Mouse (Mus musculus) retina, postnatal 1 day (tissue): ENCODE measurements around the gene Themis3.

Experiments used
- DNase-seq: peaks from one replicate; pipeline ENCODE4 v3.0.0-alpha.2; 2012

Themis3 gene

DNA sequence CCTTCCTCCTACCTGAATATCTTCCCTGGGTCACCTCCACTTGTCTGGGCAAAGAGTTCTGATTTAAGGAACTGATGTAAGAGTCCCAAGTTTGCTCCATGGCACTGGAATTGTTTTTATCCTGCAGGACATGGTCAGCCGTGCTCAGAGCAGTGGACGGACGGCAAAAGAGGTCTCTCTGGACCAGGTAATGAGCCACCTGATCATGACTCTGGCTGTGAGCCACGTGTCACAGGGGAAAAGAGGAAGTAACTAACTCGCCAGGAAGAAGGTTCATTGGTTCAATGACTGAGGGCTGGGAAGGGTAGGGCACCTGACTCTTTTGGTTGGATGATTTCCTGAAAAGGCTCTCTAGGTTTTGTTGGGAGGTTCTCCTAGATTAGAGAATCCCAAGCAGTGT lies at the start of gene Themis3:
Gene Themis3 (minus strand): TSS at position 187 of the 400 bp plus-strand sequence.
- DNase-seq: no peak

DNA sequence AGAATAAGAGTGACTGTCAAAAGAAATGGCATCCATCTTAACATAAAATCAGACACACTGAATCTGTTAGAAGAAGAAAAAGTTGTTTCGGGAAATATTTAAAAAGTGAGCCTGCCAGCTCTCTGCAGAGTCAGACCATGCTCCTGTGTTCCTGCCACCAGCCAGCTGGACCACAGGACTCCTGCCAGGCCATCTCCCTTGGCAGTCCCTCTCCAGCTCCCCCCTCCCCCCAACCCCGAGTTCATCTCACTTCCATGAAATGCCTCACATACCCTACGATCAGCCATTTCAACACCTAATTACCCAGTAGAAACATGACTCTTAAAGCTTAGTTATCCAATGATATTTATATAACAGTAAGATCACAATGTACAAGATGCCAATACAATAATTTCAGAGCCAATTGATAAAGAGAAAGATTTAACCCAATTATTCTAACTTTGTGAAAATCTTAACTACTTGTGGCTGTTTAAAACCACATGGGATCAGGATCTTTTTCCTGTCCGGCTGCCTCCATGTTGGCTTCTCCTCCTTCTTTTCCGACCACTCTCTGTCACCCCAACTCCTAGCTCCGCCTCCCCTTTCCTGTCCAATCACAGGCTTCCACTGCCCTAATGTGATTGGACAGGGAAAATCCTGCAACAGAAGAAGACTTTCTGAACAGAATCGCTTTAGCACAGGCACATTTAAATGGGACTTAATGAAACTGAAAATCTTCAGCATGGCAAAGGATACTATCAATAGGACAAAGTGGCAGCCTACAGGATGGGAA lies 43.7 kb upstream of the Themis3 start:
- DNase-seq: no peak

DNA sequence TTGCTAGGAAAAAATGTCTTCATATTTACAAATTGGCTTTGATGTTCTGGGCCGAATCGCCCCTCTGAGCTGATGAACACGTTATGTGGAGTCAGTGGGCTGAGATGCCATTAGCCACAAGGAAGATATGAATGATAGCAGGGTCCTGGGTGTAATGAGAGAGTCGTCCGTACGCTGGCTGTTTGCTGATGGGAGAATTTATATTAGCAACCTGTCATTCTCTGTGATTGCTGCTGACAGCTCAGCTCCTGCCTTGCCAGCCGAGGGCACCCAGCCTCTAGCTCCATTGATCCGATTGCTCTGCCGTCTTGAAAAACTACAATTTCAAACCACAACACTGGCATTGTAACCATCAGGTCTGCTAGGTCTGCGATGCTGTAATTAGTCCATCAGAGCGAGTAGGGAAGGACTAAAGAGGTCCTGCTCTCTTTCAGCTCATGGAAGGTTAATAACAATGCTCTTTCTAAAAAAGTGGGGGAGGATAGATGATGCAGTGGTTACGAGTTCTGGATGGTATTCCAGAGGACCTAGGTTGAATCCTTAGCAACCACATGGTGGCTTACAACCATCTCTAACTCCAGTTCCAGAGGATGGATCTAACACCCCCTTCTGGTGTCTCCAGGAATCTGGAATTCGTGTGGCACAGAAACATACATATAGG lies 25.7 kb upstream of the Themis3 start:
- peak; percentile 8 for DNase-seq

DNA sequence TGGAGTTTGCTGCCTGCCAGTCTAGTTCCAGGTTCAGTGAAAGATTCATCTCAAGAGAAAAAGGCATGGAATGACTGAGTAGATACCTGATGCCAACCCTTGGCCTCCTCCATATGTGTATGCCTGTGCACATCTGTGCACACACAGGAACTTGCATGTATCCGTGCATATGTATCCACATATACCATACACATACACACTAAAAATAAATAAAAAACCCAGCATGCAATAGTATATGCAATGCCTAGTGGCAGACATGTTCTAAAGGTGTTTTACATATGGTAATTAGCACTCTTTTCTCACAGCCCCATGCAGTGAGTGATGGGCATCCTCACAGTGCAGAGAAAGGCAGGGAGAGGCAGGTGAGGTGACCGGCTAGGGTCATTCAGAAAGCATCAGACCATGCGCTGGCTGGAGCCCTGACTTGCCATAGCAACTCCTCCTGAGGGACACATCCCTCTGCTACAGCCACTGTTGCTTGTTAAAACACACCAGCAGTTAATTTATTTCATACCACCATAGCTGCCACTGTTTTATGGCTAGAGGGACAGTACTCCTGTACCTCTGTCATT lies 24.9 kb upstream of the Themis3 start:
- DNase-seq: no peak

DNA sequence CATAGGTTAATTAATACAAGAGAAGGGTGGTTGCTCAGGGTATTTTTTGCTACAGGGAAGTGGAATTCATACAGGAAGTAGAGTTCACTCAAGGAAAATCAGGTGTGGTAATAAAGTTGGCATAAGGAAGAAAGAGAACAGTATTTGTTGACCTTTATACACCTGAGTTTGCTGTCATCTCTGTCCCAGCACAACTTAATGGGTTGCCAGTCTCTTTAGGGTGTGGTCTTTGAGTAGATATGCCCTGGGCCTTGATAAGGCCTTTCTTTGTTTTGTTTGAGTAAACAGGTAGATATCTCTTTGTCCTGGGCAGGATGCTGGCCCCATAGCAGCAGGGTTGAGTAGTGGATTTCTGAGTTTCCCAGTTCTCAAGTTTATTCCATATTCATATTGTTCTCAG lies 15.6 kb upstream of the Themis3 start:
- no peak for DNase-seq

DNA sequence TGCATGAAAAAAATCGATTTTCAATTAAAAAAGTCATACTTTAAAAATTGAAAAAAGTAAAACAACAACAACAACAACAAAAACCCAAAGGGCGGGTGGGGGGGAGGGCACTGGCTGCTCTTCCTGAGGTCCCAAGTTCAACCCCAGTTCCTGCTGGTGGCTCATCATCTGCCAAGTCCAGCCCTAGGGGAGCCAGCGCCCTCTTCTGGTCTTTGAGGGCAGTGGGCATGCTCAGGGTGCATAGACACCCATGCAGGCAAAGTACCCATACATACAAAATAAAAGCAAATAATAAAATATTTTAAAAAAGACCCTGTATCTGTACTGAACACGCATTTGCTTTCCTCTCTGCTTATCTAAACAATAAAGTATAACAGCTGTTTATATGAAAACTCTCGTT lies 10.5 kb upstream of the Themis3 start:
- no peak for DNase-seq

DNA sequence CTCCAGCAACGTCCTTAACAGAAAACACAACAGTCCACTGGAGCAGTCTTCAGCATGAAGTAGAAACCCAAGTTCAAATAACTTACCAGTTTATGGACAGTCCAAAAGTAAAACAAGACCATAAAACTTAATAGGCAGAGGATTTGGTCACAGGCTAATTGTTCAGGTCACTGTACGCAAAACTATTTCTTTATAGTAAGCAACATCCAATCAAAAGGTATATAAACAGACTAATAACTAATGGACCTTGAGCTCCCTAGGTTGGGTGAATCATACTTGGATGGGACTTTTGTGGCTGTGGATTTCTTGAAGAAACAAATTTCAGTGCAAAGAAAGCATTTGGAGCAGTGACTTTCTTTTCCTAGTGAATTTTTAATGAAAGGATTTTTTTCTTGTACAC lies 6.8 kb upstream of the Themis3 start:
- DNase-seq: no peak

DNA sequence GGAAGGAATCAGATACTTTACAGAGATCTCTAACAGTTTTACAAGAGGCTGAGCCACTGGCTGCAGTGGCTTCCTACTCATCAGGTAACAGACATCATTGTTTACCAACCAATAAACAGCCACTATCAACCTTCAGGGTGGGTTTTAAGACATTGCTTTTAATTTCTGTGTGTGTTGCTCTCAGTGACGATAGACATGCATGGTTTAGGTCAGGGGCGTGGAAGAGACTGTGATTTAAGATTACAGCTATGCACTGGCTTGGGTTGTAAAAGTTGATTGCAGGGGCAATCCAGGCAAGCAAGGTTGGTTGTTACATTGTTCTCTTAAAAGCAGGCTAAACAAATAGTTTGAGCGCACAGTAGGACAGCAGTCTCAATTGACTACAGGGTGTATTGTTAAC lies 1.4 kb upstream of the Themis3 start:
- no peak for DNase-seq

DNA sequence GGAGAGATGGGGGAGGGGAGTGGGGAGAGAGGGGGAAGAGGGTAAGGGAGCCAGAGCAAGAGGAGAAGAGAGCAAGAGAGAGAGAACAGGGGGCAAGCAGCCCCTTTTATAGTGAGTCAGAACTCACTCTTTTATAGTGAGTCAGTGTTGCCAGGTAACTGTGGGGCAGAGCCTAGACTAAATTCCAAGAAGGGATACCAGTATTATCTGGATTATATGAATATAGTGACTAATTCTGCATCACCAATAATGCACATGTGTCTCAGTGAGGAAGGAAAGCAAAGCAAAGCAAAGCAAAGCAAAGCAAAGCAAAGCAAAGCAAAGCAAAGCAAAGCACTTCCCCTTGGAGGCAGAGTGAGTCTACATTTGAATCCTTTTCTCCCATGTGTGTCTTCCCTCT lies 835 bp upstream of the Themis3 start:
- no peak for DNase-seq

DNA sequence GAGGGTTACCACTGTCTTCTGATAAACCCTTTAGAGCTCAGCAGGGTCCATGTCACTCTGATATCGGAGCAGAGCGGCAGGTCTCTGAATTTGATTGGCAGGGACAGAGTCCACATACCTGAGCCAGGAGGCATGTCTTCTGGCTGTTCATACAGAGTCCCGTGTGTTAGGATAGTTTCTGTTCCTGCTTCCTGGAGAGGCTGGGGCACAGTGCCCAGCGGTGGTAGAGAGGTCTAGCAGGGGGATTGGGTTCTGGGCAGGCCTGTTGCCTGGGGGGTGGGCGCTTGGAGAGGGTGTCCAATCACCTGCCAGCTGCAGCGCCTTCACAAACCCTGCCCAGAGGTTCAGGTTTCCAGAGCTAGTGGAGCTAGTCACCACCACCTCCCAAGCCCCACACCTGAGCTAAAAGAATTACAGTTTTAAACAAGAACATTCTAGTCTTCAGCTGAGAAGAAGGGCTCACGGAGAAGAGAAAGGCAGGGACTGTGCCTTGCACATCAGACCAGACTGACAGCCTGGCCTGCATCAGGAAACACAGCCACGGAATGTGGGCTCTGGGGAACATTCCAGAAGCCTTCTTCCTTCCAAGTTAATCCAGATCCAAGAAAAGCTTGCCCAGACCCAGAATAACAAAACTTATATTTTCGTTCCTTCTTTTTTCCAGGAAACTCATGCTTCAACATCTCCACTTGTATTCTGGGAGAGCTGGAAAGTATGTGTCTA lies 3.9 kb downstream of the Themis3 start:
- DNase-seq: no peak

DNA sequence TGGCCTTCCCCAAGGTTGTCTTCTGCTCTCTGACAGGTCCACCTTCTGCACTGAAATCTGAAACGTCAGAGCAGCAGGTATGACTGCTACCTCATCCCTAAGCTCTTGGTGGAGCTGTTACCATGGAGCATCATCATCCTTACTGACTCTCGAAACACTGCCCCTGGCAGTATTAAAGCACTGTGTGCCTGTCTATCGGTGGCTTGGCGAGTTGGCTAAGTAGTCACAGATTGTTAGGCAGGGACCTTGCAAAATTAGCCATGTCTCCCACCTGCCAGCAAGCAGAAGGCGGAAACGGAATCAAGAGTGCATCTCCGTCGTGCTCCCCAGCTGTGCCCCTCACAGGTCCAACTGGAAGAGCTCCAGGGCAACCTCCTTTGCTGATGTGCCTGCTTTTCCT lies 4.6 kb downstream of the Themis3 start:
- no peak for DNase-seq

DNA sequence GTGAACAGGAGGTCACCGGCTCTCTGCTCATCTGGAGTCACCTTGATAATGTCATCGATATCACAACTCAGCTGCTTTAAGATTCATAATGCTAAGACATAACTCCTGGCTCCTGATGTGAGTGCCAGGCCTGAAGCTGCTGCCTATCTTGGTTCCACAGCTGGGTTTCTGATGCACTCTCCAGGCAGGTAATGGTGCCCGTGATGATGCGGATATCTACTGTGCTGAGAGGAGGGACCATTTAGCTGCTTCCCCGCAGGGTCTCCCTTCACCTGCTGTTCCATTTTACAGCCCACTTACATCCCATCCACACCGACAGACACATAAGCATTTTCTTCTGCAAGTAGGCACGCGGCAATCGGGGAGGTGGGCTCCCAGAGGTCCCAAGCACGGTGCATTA lies 7.7 kb downstream of the Themis3 start:
- DNase-seq: no peak

DNA sequence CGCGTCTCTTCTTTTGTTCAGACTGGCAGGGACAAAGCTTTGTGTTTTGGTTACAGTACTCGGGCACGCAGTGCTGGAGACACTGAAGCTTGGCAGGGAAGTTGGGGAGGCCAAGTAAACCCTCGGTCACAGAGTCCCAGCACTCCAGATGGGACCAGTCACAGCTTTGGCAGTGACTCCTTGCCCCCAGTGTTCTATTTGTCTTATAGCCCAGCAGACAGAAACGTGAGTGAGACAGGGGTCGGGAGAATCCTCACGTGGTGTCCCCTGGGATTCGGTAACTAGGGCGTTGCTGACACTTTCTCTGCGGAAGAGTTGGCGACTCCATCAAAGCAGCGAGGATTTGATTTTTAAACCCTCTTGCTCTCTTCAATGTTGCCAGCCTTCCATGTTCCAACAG lies 8.3 kb downstream of the Themis3 start:
- DNase-seq: no peak

DNA sequence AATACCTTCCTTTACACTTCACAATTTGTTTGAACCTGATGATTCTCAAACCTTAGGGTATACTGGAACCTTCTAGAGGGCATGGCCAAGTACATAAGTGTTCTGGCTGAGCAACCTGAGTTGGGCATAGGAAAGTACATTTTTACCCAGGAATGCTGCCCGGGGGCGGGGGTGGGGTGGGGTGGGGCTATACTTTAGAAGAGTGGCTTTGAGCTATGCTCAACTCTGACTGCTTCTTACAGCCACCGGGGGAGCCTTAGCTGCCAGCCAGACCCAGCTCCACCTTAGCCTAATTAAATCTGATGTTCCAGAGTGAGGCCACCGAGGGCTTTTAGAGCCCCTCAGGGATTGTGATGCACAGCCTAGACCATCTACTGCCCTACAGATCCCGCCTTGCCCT lies 13.4 kb downstream of the Themis3 start:
- no peak for DNase-seq

DNA sequence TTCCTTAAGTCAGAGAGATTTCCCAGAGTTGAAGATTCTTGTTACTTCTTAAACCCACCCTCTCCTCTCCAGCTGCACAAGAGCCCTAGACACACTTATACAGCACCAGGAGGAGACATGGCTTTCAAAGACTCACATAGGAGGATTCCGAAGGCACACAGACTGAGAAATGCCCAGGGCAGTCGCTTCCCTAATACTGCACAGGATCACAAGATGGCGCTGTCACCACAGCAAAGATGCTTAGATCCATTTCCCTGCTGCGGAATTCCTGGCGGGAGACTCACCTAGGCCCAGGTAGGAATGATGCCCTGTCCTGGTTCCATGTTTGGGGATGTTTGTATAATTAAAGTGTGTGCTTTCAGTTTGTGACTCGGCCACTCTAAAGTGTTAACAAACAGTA lies 16.4 kb downstream of the Themis3 start:
- peak; percentile 72 for DNase-seq

DNA sequence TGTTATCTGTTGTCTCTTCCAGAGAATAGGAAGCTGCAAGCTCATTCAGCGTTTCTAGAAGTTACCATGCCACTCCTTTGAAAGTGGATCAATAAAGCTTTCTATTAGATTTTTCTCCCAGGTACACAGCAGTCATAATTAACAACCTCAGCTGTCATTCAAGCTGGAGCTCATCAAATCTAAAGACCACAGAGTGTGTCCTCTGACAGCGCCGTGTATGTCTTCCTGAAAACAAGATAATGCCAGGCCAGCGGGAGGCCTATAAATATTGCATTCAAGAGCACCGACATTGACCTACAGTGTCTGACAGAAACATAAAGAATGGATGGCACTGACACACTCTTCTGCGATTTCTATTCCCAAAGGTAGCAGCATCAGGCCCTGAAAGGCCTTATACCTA lies 16.9 kb downstream of the Themis3 start:
- peak; percentile 10 for DNase-seq

DNA sequence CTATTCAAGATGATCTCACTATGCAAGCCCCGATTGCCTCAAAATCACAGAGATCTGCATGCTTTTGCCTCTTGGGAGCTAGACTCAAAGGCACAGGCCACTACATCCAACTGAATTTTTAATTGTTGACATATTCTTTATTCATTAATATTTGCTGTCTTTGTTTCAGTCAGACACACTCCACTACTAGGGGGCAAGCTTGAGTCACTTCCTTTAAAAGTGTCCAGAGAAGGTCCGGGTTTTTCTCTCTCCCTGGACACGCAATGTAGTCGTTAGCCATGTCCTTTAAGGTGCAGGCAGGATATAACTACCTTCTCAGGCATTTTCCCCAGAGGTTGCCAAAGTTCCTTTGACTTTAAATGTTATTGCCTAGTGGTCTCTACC lies 21.8 kb downstream of the Themis3 start:
- DNase-seq: no peak

DNA sequence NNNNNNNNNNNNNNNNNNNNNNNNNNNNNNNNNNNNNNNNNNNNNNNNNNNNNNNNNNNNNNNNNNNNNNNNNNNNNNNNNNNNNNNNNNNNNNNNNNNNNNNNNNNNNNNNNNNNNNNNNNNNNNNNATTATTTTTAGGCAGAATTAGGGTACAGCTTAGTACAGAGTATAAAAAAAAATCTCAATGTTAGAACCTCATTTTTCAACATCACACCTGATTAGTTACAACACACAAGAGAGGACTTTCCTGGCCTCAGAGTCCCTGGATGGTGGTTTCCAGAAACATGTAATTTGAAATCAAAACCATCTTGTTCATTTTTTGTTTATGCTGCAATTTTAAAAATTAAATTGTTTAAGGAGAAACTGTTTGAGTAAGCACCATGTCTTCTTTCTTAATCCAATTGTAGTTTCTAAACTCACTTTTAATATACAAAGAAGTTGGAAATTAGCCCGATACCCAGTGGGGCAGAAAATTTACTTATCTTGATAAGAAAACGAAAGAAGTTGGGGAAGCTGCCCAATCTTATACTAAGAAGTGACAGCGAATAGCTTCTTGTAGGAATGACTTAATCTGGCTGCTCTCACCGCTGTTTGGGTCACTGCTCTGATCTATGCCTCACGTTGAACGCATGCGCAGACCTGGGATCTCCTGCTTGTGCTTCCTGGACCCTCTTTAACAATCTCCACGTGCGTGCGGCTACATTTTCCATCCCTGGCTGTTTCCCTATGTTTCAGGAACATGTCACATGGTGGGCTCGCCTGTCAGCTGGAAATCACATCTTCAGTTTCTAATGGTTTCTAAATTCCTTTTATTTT lies 22.4 kb downstream of the Themis3 start:
- peak; percentile 66 for DNase-seq

DNA sequence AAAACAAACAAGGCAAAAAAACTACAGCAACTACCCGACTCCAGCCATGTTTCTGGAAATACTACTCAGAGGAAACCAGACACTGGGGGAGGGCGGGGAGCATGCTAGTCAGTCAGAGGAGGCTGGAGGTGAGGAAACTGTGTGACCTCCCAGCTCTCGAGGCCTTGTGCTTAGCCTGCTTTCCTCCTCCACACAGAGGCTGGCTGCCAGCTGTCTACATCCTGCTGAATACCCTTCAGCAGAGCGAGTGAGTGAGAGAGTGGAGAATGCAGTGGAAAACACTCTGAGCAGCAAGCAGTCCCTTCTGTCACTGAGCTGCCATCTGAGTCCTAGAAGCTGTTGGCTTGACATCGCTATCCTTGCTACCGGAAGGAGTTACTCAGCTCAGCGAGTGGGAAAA lies 30.2 kb downstream of the Themis3 start:
- DNase-seq: no peak

DNA sequence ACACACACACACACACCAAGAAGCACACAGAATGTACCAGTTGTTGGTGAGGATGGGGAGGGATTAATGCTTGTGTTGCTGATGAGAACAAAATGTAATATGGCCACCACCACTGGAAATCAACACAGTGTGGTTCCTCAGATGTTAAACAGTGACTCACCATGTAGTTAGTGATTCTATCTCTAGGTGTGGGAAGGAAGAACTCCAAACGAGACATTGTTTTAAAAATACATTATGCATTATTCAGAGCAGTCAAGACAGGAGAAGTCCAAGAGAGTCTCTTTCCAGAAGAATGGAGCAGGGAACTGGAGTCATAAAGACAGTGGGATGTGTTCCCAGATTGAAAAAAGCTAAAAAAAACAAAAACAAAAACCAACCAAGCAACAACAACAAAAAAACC lies 30.9 kb downstream of the Themis3 start:
- DNase-seq: no peak

DNA sequence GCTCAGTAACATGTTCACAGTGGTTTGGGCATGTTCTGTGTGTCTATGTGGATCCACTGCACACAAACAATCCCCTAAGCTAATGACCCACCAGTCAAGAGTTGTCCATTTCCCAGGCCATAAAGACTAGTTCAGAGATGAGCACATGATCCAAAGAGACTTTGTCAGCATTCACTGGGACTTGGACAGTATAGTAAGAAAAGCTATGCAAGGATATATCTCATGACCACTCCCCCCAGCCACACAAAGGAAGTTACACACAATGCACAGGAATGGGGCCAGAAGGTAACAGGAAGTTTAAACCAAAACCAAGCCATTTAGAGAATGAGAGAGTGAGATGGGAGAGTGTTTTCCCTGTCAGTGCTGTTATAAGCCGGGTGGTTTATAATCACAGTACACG lies 33.0 kb downstream of the Themis3 start:
- DNase-seq: no peak

DNA sequence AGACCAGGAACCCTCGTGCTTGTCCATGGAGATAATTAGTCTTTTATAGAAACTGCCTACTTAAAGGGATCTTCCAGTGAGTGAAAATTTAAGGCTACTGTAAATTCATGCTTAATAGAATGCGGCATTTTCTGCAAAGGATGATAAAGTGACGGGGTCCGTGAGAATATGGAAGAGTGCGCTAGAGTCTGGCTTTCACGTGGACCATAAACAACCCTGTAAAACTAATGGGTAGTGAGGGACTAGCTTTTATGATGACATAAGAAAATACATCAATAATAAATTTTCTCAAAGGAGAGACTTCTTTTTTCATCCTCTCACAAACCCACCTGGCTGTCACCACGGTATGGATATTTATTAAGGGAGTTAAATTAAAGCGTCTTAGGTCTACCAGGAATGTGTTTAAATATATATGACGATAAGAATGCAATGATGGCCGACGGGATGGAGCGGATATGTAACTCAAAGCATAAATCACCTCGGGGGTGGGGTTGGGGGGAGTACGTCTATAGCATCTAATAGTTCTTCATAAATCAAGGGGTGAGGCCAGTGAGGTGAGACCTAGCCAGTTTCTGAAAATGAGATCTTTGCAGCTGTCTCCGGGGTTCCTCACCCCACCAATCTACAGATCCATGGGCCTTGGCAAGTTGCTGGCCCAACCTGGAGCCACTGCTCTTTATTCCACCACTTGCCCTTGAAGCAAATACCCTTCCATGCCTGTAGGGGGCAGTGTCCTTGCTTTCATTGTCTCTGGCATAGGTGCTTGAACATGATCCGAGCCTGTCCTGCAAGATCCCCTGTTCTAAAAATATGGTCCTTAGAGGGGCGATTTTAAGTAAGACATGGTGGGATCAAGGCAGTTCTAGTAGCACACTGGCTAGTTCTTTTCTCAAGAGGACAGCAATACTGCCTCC lies 35.8 kb downstream of the Themis3 start:
- DNase-seq: no peak
